Mouse (Mus musculus): ENCODE measurements around the gene Kcnmb2. TPM values are rescaled to one million over a fixed set of nuclear protein-coding genes. Genes with fewer than 3 reads are reported as not detected.

Kcnmb2 gene
- polyA plus RNA-seq, 1 experiment from 2014 or later: 0.61 TPM

GRCm38 (mm10) chr3:32189956-32190355 lies 287.6 kb downstream of the Kcnmb2 start:
- H3K9me3 ChIP-seq (ENCODE audit: control insufficient read depth, low read length): no peaks in the 10 kb centered on the region
- H3K4me2 ChIP-seq (ENCODE audit: low read length): no peak overlapping the region
- WGBS: 52% methylated on average over 5 of the region's 5 CpGs
- no peaks in the 10 kb centered on the region for H3K27me3 ChIP-seq (ENCODE audit: control insufficient read depth, insufficient read depth, low read length)
- no peak overlapping the region for H3K9ac ChIP-seq (ENCODE audit: low read length)
- H3K4me3 ChIP-seq (ENCODE audit: control insufficient read depth in 1 of 2, insufficient read depth in 1 of 2, low read depth in 1 of 2, low read length in 2 of 2): no peak overlapping the region
- no peaks in the 10 kb centered on the region for H3K36me3 ChIP-seq (ENCODE audit: control insufficient read depth, insufficient read depth, low read length)
- H3K27ac ChIP-seq (replicated peaks in 1 of 2; ENCODE audit: control insufficient read depth in 1 of 2, insufficient read depth in 1 of 2, low read depth in 2 of 2, low read length in 2 of 2): no peak overlapping the region
- peaks cover 4 to 13% of the 10 kb centered on the region in 2 experiments for H3K4me1 ChIP-seq (ENCODE audit: control insufficient read depth in 2 of 2, insufficient read depth in 2 of 2, low read length in 2 of 2)
- ATAC-seq (ENCODE audit: insufficient number of reproducible peaks, insufficient read depth, low FRiP score, low read depth): no peak

GRCm38 (mm10) chr3:32194014-32194413 lies 291.7 kb downstream of the Kcnmb2 start:
- H3K36me3 ChIP-seq (ENCODE audit: control insufficient read depth, insufficient read depth, low read length): no peaks in the 10 kb centered on the region
- H3K27ac ChIP-seq (replicated peaks in 1 of 2; ENCODE audit: control insufficient read depth in 1 of 2, insufficient read depth in 1 of 2, low read depth in 2 of 2, low read length in 2 of 2): peak overlapping the region in 1 of 2 experiments; percentile 49; a peak in 2 of 4 replicates
- H3K9me3 ChIP-seq (ENCODE audit: control insufficient read depth, low read length): no peaks in the 10 kb centered on the region
- 0 out of 2 replicates have a peak, but pooled peaks have one; percentile 43 for ATAC-seq (ENCODE audit: insufficient number of reproducible peaks, insufficient read depth, low FRiP score, low read depth)
- no peak overlapping the region for H3K4me3 ChIP-seq (ENCODE audit: control insufficient read depth in 1 of 2, insufficient read depth in 1 of 2, low read depth in 1 of 2, low read length in 2 of 2)
- no peak overlapping the region for H3K4me2 ChIP-seq (ENCODE audit: low read length)
- WGBS: 41% methylated on average over 5 of the region's 5 CpGs
- no peaks in the 10 kb centered on the region for H3K27me3 ChIP-seq (ENCODE audit: control insufficient read depth, insufficient read depth, low read length)
- no peak overlapping the region for H3K9ac ChIP-seq (ENCODE audit: low read length)
- peaks cover 4 to 13% of the 10 kb centered on the region in 2 experiments for H3K4me1 ChIP-seq (ENCODE audit: control insufficient read depth in 2 of 2, insufficient read depth in 2 of 2, low read length in 2 of 2)

GRCm38 (mm10) chr3:32226755-32227154 lies 324.4 kb downstream of the Kcnmb2 start:
- Histone ChIP-seq H3K4me3 (ENCODE audit: control insufficient read depth in 1 of 2, insufficient read depth in 1 of 2, low read depth in 1 of 2, low read length in 2 of 2) (no peak overlapping the region), H3K36me3 (ENCODE audit: control insufficient read depth, insufficient read depth, low read length) (no peaks in the 10 kb centered on the region), H3K4me2 (ENCODE audit: low read length) (no peak overlapping the region), H3K9me3 (ENCODE audit: control insufficient read depth, low read length) (no peaks in the 10 kb centered on the region), H3K27ac (replicated peaks in 1 of 2; ENCODE audit: control insufficient read depth in 1 of 2, insufficient read depth in 1 of 2, low read depth in 2 of 2, low read length in 2 of 2) (no peak overlapping the region), H3K9ac (ENCODE audit: low read length) (no peak overlapping the region), H3K4me1 (ENCODE audit: control insufficient read depth in 2 of 2, insufficient read depth in 2 of 2, low read length in 2 of 2) (no peaks in the 10 kb centered on the region), H3K27me3 (ENCODE audit: control insufficient read depth, insufficient read depth, low read length) (no peaks in the 10 kb centered on the region)
- ATAC-seq (ENCODE audit: insufficient number of reproducible peaks, insufficient read depth, low FRiP score, low read depth): no peak
- 60% methylated on average over 2 of the region's 2 CpGs for WGBS

- H3K36me3 ChIP-seq (ENCODE audit: control insufficient read depth, insufficient read depth, low read length): no peaks in the 10 kb centered on the region
- 0 out of 2 replicates have a peak, but pooled peaks cover 3% of the 10 kb centered on the region for H3K9me3 ChIP-seq (ENCODE audit: control insufficient read depth, low read length)
- H3K27me3 ChIP-seq (ENCODE audit: control insufficient read depth, insufficient read depth, low read length): no peaks in the 10 kb centered on the region
- H3K27ac ChIP-seq (replicated peaks in 1 of 2; ENCODE audit: control insufficient read depth in 1 of 2, insufficient read depth in 1 of 2, low read depth in 2 of 2, low read length in 2 of 2): no peak overlapping the region
- H3K4me1 ChIP-seq (ENCODE audit: control insufficient read depth in 2 of 2, insufficient read depth in 2 of 2, low read length in 2 of 2): no peaks in the 10 kb centered on the region
- H3K4me2 ChIP-seq (ENCODE audit: low read length): no peak overlapping the region
- no peak for ATAC-seq (ENCODE audit: insufficient number of reproducible peaks, insufficient read depth, low FRiP score, low read depth)
- H3K9ac ChIP-seq (ENCODE audit: low read length): no peak overlapping the region
- H3K4me3 ChIP-seq (ENCODE audit: control insufficient read depth in 1 of 2, insufficient read depth in 1 of 2, low read depth in 1 of 2, low read length in 2 of 2): no peak overlapping the region
- WGBS: 81% methylated on average over 5 of the region's 5 CpGs
Observed at GRCm38 (mm10) chr3:32236766-32237165, 334.5 kb downstream of the Kcnmb2 start.
